Mouse (Mus musculus) retina, embryonic 14.5 days (tissue): ENCODE measurements at regions not wholly inside any gene's neighbourhood (a gene's known extent, or its start where the extent isn't known, plus 50 kb on each side); places are given as distances from the start of the nearest gene placed in this dataset.
A peak's percentile ranks its signal among the peaks of the same experiment; 100 is the strongest.
"Not testable (repeated sequence)": the region's sequence is repeated elsewhere in the genome, so short reads cannot be mapped to it uniquely, and the experiment has no call there.

Source experiments
- DNase-seq: peaks from one replicate; pipeline ENCODE4 v3.0.0-alpha.2; 2015; ENCODE audit warnings: low spot score

GRCm38 (mm10) chrX:18727940-18728710 lies 266.9 kb upstream of the 4930578C19Rik start:
- no peak for DNase-seq

- DNase-seq: no peak
Observed at GRCm38 (mm10) chrX:18687216-18687615, 226.0 kb upstream of the 4930578C19Rik start.

DNA sequence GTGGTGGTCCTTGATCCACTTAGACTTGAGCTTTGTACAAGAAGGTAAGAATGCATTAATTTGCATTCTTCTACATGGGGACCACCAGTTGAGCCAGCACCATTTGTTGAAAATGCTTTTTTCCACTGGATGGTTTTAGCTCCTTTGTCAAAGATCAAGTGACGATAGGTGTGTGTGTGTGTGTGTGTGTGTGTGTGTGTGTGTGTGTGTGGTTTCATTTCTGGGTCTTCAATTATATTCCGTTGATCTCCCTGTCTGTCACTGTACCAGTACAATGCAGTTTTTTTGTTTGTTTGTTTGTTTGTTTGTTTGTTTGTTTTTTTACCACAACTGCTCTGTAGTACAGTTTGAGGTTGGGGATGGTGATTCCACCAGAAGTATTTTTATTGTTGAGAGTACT lies 206.1 kb upstream of the 4930578C19Rik start:
- not testable (repeated sequence) for DNase-seq

GRCm38 (mm10) chrX:18663101-18663500 lies 201.9 kb upstream of the 4930578C19Rik start:
- DNase-seq: peak; percentile 54

DNA sequence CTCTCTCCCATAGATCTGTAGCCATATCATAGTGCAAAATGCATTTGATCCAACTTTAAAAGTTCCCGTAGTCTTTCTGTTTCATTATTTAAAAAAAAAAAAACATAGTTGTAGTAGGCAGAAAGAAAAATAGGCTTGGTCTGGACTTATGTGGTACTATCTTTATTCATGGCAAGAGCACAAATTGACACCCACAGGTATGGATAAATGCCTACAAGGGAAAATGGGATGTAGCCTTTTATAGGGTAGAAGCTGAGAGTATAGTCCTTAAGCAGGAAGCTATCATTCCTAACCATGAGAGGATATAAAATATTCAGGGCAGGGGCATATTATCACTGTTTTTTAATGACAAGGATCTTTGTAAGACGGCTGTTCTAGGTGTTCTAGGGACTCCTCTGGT lies 157.4 kb upstream of the 4930578C19Rik start:
- no peak for DNase-seq
